Mouse (Mus musculus): ENCODE data around the gene Epor.
A peak's percentile ranks its signal among the peaks of the same experiment; 100 is the strongest.

Epor gene

DNA sequence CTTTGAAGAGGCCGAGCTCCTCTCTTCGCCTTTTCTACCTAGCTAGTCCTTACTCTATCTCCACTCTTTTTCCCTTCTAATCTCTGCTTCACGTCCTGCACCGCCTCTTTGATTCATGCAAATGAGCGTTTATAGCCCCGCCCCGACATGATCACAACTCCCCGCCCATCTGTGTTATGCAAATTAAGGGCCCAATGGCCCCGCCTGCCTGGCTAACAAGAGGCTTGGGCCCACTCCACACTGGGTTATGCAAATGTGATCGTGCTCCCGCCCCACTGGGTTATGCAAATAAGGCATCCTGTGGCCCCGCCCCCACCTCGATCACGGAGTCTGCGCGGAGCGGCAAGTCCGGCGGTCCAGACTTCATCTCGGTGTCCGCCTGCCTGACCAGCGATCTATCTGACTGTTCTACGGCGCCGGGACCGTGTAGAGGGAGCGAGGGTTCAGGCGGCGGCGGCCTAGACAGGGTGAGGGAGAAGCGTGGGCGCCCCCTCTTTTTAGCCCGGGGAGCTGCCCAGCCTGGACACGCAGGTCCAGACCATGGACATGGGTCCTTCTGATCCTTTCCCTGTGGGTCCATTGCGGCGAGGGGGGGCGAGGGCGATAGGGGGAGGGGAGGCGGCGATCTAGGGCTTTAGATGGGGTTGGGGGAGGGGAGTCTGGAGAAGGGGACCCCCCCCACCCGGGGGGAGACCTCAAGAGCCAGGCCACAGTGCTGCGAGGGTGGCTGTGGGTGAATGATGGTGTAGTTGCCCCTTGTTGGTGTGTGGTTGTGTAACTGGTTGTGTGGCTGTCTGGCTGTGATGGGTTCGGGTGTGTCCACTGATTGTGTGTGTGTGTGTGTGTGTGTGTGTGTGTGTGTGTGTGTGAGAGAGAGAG is 26.4 kb downstream of the Epor start, which contains the start of gene Plppr2:
Gene Plppr2, plus strand, starts transcription at position 342 of the 879 bp plus-strand sequence.
- DNase-seq (ENCODE audit: low spot score in 2 of 2), result peak; percentile 96

DNA sequence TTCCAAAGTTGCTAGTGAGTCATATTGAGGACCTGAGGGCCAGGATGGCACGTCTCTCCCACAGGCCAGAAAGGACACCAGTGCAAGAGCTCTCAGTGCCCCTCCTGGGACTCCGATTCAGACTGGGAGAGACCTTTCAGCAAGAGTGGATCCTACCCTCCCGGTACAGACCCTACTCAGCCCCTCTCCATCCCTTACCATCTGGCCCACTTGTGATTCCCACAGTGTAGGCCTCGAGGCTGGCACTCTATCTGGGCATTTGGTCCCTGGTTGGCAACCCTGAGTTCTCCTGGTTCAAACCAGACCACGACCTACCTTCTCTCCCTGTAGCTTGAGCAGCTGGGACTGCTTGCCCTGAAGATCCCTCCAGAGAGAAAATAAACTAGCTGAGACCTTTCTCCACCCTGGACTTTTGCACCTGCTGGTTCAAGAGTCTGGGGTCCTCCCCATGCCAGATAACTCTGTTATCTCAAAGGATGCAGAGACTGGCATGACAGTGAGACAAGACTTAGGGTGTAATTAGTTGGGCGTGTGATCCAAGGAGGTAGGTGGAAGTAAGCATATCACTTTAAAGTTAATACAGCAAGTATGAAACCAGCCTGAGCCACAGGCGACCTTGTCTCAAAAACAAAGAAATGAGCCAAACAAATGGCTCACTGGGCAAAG is 27.7 kb downstream of the Epor start:
- no peak for DNase-seq (ENCODE audit: low spot score in 2 of 2)

DNA sequence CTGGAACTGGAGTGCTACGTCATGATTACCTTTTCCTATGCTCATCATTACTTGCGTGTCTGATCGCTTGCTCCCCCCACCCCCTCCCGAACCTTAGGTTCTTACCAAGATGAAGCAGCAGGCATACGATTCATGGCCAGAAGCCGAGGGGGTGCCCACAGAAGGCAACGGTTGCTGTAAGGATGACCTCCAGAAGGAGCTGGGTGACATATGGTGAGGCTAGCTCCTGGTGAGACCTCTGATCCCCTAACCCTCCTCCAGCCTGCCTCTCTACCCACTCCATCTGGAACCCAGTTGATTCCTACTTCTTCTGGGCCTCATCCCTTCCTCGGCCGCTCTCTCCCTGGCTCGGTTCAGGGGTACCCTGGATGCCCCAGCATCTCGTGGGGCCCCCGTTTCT is 29.3 kb downstream of the Epor start:
- DNase-seq (ENCODE audit: low spot score in 2 of 2), result no peak

DNA sequence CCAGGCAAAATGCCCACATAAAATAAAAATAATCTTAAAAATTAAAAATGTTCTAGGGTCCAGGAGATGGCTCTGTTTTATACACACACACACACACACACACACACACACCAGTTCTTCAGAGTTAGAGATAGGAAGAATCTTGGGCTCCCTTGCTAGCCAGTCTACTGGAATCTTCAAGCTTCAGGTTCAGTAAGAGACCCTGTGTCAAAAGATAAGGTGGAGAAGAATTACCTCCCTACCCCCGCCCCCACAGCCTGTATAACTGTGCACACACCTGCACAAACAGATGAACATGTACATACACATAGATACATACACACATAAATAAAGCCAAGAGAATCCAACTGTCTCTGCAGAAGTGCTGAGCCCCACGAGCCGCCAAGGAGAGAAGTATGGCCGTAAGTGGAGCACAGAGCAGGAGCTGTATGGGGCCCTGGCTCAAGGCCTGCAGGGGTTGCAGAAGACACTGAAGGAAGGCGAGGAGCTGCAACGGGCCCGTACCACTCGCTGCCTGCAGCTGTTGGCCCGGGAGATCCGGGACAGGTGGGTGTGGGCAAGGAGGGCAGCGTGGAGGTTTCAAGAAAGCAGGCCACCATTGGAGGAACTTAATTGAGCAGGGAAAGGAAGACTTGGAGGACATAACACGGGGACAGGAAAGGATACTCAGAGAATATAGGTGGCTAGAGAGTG is 30.7 kb downstream of the Epor start:
- no peak for DNase-seq (ENCODE audit: low spot score in 2 of 2)

DNA sequence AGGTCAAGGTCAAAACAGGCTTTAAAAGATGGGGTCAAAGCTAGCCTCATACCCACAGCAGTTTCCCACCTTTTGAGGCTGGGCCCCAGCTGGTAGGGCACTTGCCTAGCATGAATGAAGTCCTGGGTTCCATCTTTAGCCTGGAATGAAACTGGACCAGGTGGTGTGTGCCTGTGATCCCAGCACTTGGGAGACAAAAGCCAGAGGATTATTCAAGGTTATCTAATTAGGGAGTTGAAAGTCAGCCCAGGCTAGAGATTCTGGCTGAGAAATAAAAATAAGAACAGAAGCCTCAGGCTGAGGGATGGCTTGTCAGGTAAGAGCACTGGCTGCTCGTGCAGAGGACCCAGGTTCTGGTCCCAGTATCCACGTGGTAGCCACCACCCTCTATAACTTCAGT is 31.3 kb downstream of the Epor start:
- DNase-seq (ENCODE audit: low spot score in 2 of 2), result no peak

DNA sequence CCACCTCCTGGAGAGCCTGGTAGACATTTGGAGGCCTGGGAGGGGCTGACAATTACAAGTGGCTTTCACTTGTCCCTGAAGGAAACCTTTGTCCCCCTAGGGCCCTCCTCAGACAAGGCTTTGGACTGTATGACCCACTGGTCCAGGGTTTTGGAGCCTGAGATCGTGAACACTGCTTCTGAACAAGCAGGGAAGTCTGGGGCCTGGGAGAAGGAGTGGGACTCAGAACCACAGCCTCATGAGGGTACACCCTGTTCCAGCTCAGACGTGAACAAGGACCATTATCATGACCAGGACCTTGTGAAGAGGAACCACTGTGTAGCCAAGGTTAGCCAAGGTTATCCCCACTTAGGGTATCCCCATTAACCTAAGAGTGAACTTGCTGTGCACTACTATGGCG is 34.1 kb downstream of the Epor start:
- no peak for DNase-seq (ENCODE audit: low spot score in 2 of 2)

DNA sequence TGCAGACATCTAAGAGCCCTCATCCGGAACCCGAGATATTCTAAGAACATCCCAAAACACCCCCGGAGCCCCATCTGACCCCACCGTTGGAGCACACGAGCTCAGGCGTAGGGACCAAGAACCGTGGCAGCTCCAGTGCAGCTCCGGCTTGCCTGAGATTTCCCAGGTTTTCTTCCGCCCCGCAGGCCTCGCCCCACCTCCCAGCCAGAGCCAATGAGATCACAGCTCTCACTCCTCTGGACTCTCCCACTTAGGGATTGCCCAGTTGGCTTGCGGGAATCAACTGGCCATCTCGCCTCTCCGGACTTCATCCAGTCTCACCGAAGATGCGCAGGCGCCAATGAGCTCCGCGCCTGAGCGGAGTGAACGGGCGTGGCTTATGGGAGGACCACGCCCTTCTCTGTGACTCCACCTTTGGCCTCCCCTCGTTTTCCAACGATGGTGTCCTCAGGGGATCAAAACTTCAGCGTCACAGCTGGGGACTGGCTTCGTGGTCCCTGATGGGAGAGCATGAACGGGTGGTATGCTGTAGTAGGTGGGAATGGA is 36.0 kb downstream of the Epor start, which contains the start of the genes Ccdc159 and Tmem205:
Gene Ccdc159, plus strand, starts transcription at position 264 of the 546 bp plus-strand sequence.
Gene Tmem205, minus strand, starts transcription at position 349 of the 546 bp plus-strand sequence.
- peak; percentile 67 to 86 for DNase-seq (ENCODE audit: low spot score in 2 of 2)

DNA sequence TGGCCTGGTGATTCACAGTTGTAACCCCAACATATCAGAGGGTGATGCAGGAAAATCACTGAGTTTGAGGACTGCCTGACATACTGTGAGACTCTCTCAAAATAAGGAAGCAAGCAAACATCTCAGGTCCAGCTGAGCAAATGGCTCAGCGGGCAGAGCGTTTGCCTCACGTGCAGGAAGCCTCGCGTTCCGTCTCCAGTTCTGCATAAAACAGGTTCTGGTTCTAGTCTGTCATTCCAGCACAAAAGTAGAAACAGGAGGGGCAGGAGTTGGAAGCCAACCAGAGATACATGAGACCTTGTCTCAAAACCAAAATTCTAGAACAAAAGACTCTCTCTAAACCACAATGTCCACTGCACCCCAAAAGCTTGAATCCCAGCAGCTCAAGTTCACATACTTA is 36.5 kb downstream of the Epor start:
- no peak for DNase-seq (ENCODE audit: low spot score in 2 of 2)

DNA sequence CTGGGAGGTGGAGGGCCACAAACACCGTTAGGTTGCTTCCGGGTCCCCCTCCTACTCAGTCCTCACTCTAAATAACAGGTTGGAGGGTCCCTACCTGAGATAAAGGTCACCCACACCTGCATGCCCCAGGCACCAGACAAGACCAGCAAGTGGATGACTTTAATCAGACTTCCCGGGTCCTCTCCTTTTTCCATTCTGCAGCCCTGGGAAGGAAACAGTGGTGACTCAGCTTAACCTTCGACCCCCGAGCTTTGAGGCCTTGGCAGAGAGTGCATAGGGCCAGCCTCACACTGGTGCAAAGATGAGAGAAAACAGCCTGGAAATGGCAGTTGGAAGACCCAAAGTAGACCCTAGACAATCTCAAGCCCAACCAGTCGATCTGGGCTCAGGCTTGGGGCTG is 37.2 kb downstream of the Epor start:
- no peak for DNase-seq (ENCODE audit: low spot score in 2 of 2)

DNA sequence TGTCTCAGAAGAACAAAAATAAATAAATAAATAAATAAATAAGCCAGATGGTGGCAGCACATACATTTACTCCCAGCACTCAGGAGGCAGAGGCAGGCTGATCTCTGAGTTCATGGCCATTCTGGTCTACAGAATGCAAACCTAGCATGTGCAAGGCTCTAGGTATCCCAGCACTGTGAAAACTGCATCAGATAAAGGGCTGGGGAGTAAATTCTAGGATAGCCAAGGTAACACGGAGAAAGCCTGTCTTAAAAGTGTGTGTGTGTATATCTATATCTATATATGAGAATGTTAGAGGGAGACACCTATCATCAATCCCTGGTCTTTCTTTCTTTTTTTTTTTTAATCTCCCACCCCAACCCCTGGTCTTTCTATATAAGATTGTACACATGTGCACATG is 37.8 kb downstream of the Epor start:
- no peak for DNase-seq (ENCODE audit: low spot score in 2 of 2)

DNA sequence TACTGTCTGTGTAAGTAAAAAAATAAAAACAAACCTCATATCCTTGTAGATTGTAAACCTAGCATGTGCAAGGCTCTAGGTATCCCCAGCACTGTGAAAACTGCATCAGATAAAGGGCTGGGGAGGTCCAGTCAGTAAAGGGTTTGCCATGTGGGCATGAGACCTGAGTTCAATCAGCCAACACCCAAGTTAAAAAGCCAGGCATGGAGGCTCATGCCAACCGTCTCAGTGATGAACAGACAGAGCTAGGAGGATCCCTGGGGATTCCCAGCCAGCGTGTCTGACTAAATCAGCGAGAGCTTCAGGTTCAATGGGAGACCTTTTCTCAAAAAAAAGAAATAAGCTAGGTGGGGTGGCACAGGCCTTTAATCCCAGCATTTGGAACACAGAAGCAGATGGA is 38.3 kb downstream of the Epor start:
- no peak for DNase-seq (ENCODE audit: low spot score in 2 of 2)

DNA sequence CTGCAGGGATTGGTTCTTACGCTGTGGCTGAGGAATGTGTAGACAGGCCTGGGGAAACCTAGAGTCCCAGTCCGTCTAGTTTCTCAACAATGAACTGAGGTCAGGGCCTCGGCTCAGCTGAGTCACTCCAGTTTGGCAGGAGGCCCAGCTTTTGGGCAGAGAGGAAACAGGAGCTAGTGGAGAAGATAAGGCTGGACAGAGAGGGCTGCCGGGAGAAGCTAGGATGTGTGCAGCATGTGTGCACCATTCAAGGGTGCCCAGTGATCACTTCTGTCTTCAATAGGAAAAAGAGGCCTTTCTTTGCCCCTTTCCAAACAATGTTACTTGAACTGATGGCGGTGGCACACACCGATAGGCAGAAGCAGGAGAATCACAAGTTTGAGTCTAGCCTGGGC is 39.2 kb downstream of the Epor start:
- DNase-seq (ENCODE audit: low spot score in 2 of 2), result no peak

DNA sequence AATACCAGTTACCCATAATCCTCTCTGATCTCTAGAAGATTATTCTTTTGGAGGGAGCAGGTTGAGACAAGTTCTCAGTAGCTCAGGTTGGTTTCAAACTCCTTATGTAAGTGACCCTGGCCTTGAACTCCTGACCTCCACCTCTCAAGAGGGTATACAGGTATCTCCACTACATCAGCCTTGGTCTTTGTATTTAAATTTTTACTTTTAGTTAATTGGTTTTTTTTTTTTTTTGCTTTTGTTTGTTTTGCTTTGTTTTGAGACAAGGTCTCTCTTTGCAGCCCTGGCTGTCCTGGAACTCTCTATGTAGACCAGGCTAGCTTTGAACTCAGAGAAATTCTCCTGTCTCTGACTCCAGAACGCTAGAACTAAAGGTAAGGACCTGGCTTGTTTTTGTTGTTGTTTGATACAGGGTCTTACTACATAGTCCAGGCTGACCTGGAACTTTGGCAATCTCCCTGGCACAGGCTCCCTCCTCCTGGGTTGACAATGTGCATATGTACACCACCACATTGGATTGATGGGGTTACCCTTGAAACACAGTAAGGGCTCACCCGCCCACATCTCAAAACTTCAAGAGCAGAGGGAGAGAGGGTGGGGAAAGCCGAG is 39.7 kb downstream of the Epor start:
- no peak for DNase-seq (ENCODE audit: low spot score in 2 of 2)

DNA sequence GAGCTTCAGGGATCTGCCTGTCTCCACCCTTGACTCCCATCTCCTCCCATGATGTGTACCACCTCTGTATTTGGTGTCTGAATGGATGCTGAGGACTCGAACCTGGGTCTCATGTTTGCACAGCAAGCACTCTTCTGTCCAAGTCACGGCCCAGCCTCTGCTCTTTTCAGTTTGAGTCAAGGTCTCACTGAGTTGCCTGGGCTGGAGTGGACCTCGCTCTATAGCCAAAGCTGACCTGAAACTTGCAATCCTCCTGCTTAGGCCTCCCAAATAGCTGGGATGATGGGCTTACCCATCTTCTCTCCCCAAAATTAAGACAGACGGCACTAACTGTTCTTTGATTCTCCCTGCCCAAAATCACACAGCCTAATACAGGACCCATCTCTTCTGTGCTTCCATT is 40.3 kb downstream of the Epor start:
- DNase-seq (ENCODE audit: low spot score in 2 of 2), result no peak

DNA sequence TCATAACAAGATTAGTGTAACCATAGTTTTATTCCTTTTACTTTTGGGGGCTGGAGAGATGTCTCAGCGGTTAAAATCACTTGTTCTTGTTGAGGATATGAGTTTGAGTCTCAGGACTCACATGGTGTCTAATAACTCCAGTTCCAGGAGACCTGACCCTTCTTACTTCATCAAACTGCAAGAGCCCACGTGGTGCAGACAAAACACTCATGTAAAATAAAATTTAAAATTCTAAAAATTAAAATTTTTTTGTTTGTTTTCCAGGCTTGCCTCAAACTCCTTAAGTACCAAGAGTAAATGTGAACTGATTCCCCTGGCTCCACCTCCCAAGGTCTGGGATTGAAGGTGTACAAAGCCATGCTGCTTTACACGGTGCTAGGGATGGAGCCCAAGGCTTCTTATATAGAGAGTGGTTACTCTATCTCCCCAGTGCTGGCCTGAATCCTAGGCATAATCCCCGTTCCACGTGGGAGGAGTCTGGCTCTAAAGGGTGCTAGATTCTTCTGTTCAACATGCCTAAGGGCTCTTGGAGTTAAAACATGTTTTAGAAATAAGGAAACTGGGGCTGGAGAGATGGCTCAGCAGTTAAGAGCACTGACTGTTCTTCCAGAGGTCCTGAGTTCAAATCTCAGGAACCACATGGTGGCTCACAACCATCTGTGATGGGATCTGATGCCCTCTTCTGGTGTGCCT is 44.5 kb downstream of the Epor start:
- DNase-seq (ENCODE audit: low spot score in 2 of 2), result no peak

DNA sequence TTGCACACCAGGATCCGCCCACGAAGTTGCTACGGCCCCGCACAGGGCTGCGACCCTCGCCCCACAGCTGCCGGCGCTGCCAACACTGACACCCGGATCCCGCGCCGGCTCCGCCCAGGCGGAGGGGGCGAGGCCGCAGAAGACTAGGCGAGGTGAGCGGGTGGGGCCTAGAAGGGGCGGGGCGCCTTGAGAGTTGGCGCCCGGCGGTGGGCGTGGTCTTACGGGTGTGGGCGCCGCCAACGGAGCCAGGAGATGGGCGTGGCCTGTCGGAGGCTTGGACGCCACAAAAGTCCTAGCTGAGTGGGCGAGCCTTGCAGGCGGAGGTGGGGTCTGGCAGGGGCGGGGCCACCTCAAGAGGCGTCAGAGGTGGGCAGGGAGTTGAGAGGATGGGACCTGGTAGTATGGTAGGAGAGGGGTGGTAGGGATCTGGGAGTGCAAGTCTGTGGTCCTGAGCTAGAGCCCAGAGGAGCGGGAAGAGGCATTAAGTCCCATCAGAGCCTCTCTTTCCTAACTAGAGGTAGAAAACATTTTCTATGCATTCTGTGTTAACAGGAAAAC is 45.2 kb downstream of the Epor start, which contains the start of gene Rab3d:
Gene Rab3d, minus strand, starts transcription at position 158 of the 558 bp plus-strand sequence.
- DNase-seq (ENCODE audit: low spot score in 2 of 2), result peak; percentile 76 to 80

DNA sequence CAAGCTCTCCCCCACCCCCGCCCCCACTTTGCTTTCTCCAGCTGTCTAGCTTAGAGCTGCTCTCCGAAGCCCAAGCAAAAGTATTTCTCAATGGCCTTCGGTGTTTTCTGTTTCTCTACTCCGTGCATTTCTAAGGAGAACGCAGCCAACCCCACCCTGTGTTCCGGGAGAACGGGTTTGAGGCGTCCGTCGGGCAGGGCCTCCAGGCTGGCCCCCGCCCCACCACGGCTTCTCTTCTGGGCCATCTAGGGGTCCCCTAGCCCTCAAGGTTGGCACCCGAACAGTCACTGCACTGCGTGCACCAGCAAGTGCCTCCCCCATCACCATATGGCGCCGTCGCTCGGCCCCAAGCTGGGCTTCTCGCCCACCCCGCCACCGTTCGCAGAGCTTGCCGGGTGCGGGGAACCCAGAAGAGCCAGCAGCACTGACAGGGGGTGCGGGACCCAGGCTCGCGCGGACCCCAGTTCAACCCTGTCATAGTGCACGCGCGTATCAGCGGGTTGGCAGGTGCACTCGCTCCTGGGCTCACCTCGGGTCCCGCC is 45.7 kb downstream of the Epor start:
- peak; percentile 49 to 61 for DNase-seq (ENCODE audit: low spot score in 2 of 2)

DNA sequence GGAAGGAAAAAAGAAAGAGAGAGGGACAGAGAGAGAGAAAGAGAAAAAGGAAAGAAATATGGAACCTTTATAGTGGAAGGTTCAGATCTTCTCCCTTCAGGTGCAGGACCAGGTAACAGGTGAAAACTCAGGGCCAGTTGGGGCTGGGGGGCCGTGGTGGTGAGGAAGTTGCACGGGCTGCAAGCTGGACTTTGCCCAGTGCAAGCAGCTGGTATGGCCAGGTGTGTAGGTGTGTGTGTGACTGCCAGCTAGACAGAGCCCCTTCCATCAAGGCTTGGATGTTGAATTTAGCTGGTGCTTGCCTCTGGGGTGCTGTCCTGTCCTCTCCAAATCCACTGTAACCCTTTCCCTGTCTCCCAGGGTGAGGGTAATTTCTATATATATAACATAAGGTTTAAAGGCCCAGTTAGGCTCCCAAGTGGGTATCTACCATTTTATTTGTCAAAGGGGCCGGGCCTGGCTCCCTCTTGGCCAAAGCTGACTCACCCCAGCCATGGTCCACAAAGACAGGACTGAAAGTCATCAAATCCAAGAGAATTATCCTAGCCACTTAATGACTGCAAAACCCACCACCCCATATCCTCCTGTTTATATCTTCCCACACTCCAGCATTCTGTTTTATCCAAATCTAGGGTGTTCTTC is 46.3 kb downstream of the Epor start:
- DNase-seq (ENCODE audit: low spot score in 2 of 2), result no peak

DNA sequence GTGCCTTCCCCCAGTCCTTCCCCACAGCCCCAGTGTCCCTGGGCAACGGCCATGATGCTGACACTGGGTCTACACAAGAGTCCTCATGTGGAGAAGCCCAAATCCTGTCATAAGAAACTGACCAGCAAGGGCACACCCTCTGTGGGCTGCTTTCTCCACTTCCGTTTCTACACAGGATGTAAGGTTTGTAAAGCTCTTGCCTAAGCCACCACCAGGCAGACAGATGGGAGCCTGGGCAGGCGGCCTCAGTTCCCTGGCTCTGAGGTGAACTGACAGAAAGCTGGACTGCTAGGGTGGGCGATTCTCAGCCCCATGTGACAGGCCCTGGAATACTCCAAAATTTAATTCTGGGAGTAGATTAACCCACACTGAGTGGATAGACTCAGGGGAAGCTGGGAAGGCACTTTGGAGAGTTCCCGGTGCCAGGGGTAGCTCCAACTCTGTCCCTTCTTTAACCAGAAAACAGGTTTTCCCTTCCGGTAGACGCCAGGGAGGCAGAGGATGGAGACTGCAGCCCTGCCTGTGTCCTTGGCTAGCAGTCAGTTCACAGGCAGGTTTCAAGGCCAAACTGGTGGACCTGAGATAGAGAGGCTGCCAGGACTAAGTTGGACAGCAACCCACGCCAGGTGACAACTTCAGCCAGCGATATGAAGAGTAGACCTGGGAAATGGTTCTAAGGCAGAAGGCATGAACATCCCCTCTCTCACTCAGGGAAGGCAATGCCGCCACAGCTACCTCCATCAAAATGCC is 53.7 kb downstream of the Epor start:
- no peak for DNase-seq (ENCODE audit: low spot score in 2 of 2)
